Mouse (Mus musculus) neural tube, embryonic 11.5 days (tissue): ENCODE measurements around the gene Ppp6r3. TPM values are rescaled to one million over a fixed set of nuclear protein-coding genes. Genes with fewer than 3 reads are reported as not detected.

ENCODE experiments used
- ATAC-seq: fragments of 200-750 bp; cut with Nextera tagmentation; 2 replicates; pipeline ENCODE4 v1.8.0; 2017; ENCODE audit warnings: moderate number of reproducible peaks, mild to moderate bottlenecking, moderate TSS enrichment, moderate library complexity; ENCODE audit not compliant: insufficient read depth, low FRiP score, low TSS enrichment
- DNase-seq: peaks from one replicate; pipeline ENCODE4 v3.0.0-alpha.2; 2015; ENCODE audit warnings: low spot score
- H3K27ac ChIP-seq: fragments of 300-500 bp; sonication (generic); 2 replicates; pipeline ENCODE4 v1.5.1; 2014; ENCODE audit warnings: low read depth, mild to moderate bottlenecking, low read length
- H3K27me3 ChIP-seq: fragments of 300-500 bp; sonication (generic); 2 replicates; pipeline ENCODE4 v1.6.1; 2014; ENCODE audit warnings: mild to moderate bottlenecking, low read length, mixed read lengths; ENCODE audit not compliant: control insufficient read depth, insufficient read depth
- H3K36me3 ChIP-seq: fragments of 300-500 bp; sonication (generic); 2 replicates; pipeline ENCODE4 v1.6.1; 2014; ENCODE audit warnings: mild to moderate bottlenecking, low read length, moderate library complexity, mixed read lengths; ENCODE audit not compliant: control insufficient read depth, insufficient read depth
- H3K4me1 ChIP-seq: fragments of 300-500 bp; sonication (generic); 2 replicates; pipeline ENCODE4 v1.6.1; 2014; ENCODE audit warnings: low read length, mixed read lengths; ENCODE audit not compliant: control insufficient read depth, insufficient read depth
- H3K4me2 ChIP-seq: fragments of 300-500 bp; sonication (generic); 2 replicates; pipeline ENCODE4 v1.6.1; 2014; ENCODE audit warnings: low read depth, mild to moderate bottlenecking, moderate library complexity
- H3K4me3 ChIP-seq: fragments of 300-500 bp; sonication (generic); 2 replicates; pipeline ENCODE4 v1.5.1; 2014; ENCODE audit warnings: low read depth, low read length
- H3K9ac ChIP-seq: fragments of 300-500 bp; sonication (generic); 2 replicates; pipeline ENCODE4 v1.6.1; 2014; ENCODE audit warnings: mild to moderate bottlenecking, low read length
- H3K9me3 ChIP-seq: fragments of 300-500 bp; sonication (generic); 2 replicates; pipeline ENCODE4 v1.6.1; 2016; ENCODE audit warnings: low read length; ENCODE audit not compliant: control insufficient read depth
- WGBS: fragments of 180-500 bp; shearing (Covaris S2); extraction: QIAGEN DNeasy Blood & Tissue Kit; methylation state at CpG from one replicate; pipeline ENCODE4 v1.1.7; 2014; 5-methylcytosine and 5-hydroxymethylcytosine counted together
- polyA plus RNA-seq: library from polyadenylated mRNA; unstranded; fragments of >200 nt; fragmentation: Nextera tagmentation; extraction: Ambion mirVana; gene quantifications from 2 replicates; pipeline ENCODE4 v1.2.1, GENCODE M21; 2014

Gene Ppp6r3
- polyA plus RNA-seq, 1 experiment from 2014 or later, result 88.5 TPM

GRCm38 (mm10) chr19:3581326-3581725, 5.8 kb upstream of the Ppp6r3 start:
- no peaks in the 10 kb centered on the region for H3K27me3 ChIP-seq
- no peaks in the 10 kb centered on the region for H3K4me1 ChIP-seq
- no peaks in the 10 kb centered on the region for H3K36me3 ChIP-seq
- WGBS, result 40% methylated on average over 7 of the region's 7 CpGs
- H3K4me2 ChIP-seq, result no peak overlapping the region
- no peak for ATAC-seq
- H3K27ac ChIP-seq, result no peak overlapping the region
- no peak overlapping the region for H3K4me3 ChIP-seq
- peak; percentile 65 for DNase-seq
- H3K9me3 ChIP-seq, result no peaks in the 10 kb centered on the region
- no peak overlapping the region for H3K9ac ChIP-seq

GRCm38 (mm10) chr19:3577911-3578290, 2.4 kb upstream of the Ppp6r3 start:
- no peak overlapping the region for H3K4me2 ChIP-seq
- peaks cover 10% of the 10 kb centered on the region; the same call in 1 of the 2 replicates for H3K4me1 ChIP-seq

GRCm38 (mm10) chr19:3577265-3577910, 1.8 kb upstream of the Ppp6r3 start:
- DNase-seq (no peak), ATAC-seq (no peak)
- no peak overlapping the region for H3K9ac ChIP-seq
- H3K9me3 ChIP-seq, result no peaks in the 10 kb centered on the region
- WGBS, result 91% methylated on average over 4 of the region's 4 CpGs
- H3K36me3 ChIP-seq, result no peaks in the 10 kb centered on the region
- no peak overlapping the region for H3K27ac ChIP-seq
- no peak overlapping the region for H3K4me3 ChIP-seq
- H3K4me1 ChIP-seq, result peaks cover 10% of the 10 kb centered on the region; the same call in 1 of the 2 replicates
- H3K4me2 ChIP-seq, result no peak overlapping the region
- H3K27me3 ChIP-seq, result no peaks in the 10 kb centered on the region

More at GRCm38 (mm10) chr19:3577911-3578290, 2.4 kb upstream of the Ppp6r3 start:
- Histone ChIP-seq H3K27me3 (no peaks in the 10 kb centered on the region), H3K36me3 (no peaks in the 10 kb centered on the region), H3K27ac (no peak overlapping the region), H3K9me3 (no peaks in the 10 kb centered on the region), H3K9ac (no peak overlapping the region), H3K4me3 (no peak overlapping the region)
- no peak for ATAC-seq
- no peak for DNase-seq

GRCm38 (mm10) chr19:3576451-3577264, 1.1 kb upstream of the Ppp6r3 start:
- Histone ChIP-seq H3K4me1 (peaks cover 10% of the 10 kb centered on the region; the same call in 1 of the 2 replicates), H3K9me3 (no peaks in the 10 kb centered on the region), H3K4me3 (peak overlapping the region; percentile 95), H3K27me3 (no peaks in the 10 kb centered on the region), H3K36me3 (no peaks in the 10 kb centered on the region), H3K4me2 (peak overlapping the region; percentile 35), H3K9ac (no peak overlapping the region), H3K27ac (0 out of 2 replicates have a peak overlapping the region, but pooled peaks have one; percentile 29)
- no peak for DNase-seq
- ATAC-seq, result peak; percentile 20
- 72% methylated on average over 5 of the region's 5 CpGs for WGBS

GRCm38 (mm10) chr19:3575276-3575631, 295 bp downstream of the Ppp6r3 start:
- Histone ChIP-seq H3K27ac (peak overlapping the region; percentile 84), H3K27me3 (no peaks in the 10 kb centered on the region), H3K9ac (peak overlapping the region; percentile 90), H3K4me1 (peaks cover 10% of the 10 kb centered on the region; the same call in 1 of the 2 replicates), H3K36me3 (no peaks in the 10 kb centered on the region), H3K4me2 (peak overlapping the region; percentile 82), H3K9me3 (no peaks in the 10 kb centered on the region), H3K4me3 (peak overlapping the region; percentile 95)
- peak; percentile 35; the same call in 1 of the 2 replicates for ATAC-seq
- DNase-seq, result no peak
- under 1% methylated on average over 40 of the region's 50 CpGs for WGBS

GRCm38 (mm10) chr19:3574593-3575094, 905 bp downstream of the Ppp6r3 start:
- H3K27ac ChIP-seq, result no peak overlapping the region

GRCm38 (mm10) chr19:3564309-3564708, 11.2 kb downstream of the Ppp6r3 start:
- ATAC-seq (no peak), DNase-seq (no peak)
- H3K27me3 ChIP-seq, result no peaks in the 10 kb centered on the region
- H3K27ac ChIP-seq, result no peak overlapping the region
- H3K4me1 ChIP-seq, result no peaks in the 10 kb centered on the region
- H3K4me3 ChIP-seq, result no peak overlapping the region
- no peaks in the 10 kb centered on the region for H3K9me3 ChIP-seq
- 97% methylated on average over 3 of the region's 3 CpGs for WGBS
- no peak overlapping the region for H3K4me2 ChIP-seq
- 0 out of 2 replicates have a peak, but pooled peaks cover 2% of the 10 kb centered on the region for H3K36me3 ChIP-seq
- no peak overlapping the region for H3K9ac ChIP-seq

More at GRCm38 (mm10) chr19:3574593-3575094, 905 bp downstream of the Ppp6r3 start:
- Histone ChIP-seq H3K4me2 (peak overlapping the region; percentile 82), H3K4me1 (peaks cover 10% of the 10 kb centered on the region; the same call in 1 of the 2 replicates), H3K27me3 (no peaks in the 10 kb centered on the region), H3K36me3 (no peaks in the 10 kb centered on the region), H3K9me3 (no peaks in the 10 kb centered on the region), H3K4me3 (peak overlapping the region; percentile 95), H3K9ac (peak overlapping the region; percentile 90)
- 3% methylated on average over 9 of the region's 9 CpGs for WGBS
- DNase-seq (no peak), ATAC-seq (no peak)

- no peaks in the 10 kb centered on the region for H3K4me1 ChIP-seq
- no peak overlapping the region for H3K27ac ChIP-seq
- H3K9me3 ChIP-seq, result no peaks in the 10 kb centered on the region
- no peak overlapping the region for H3K4me2 ChIP-seq
- no peaks in the 10 kb centered on the region for H3K27me3 ChIP-seq
- ATAC-seq (no peak), DNase-seq (no peak)
- H3K4me3 ChIP-seq, result no peak overlapping the region
- H3K36me3 ChIP-seq, result 0 out of 2 replicates have a peak, but pooled peaks cover 2% of the 10 kb centered on the region
- 95% methylated on average over 6 of the region's 6 CpGs for WGBS
- no peak overlapping the region for H3K9ac ChIP-seq
These were observed 12.8 kb downstream of the Ppp6r3 start for GRCm38 (mm10) chr19:3562752-3563151.
